Mouse (Mus musculus) midbrain, embryonic 16.5 days (tissue): ENCODE data around the gene Atoh7. TPM values are rescaled to one million over a fixed set of nuclear protein-coding genes. Genes with fewer than 3 reads are reported as not detected.

Experiments used
- ATAC-seq: fragments of 200-750 bp; cut with Nextera tagmentation; 2 replicates; pipeline ENCODE4 v1.8.0; 2017; ENCODE audit warnings: moderate TSS enrichment
- H3K27ac ChIP-seq: fragments of 300-500 bp; sonication (generic); 2 replicates; pipeline ENCODE4 v1.5.1; 2014; ENCODE audit warnings: mild to moderate bottlenecking, low read length, mixed read lengths
- H3K27me3 ChIP-seq: fragments of 300-500 bp; sonication (generic); 2 replicates; pipeline ENCODE4 v1.6.1; 2014; ENCODE audit warnings: low read depth, low read length, mixed read lengths; ENCODE audit not compliant: control insufficient read depth, insufficient read depth
- H3K36me3 ChIP-seq: fragments of 300-500 bp; sonication (generic); 2 replicates; pipeline ENCODE4 v1.6.1; 2014; ENCODE audit warnings: mild to moderate bottlenecking, low read length, moderate library complexity, mixed read lengths; ENCODE audit not compliant: control insufficient read depth, insufficient read depth
- H3K4me1 ChIP-seq: fragments of 300-500 bp; sonication (generic); 2 replicates; pipeline ENCODE4 v1.6.1; 2014; ENCODE audit warnings: mild to moderate bottlenecking, low read length, mixed read lengths; ENCODE audit not compliant: control insufficient read depth, insufficient read depth
- H3K4me2 ChIP-seq: fragments of 300-500 bp; sonication (generic); 2 replicates; pipeline ENCODE4 v1.6.1; 2014; ENCODE audit warnings: mild to moderate bottlenecking, low read length, mixed read lengths
- H3K4me3 ChIP-seq: fragments of 300-500 bp; sonication (generic); 2 replicates; pipeline ENCODE4 v1.5.1; 2014; ENCODE audit warnings: low read depth, mild to moderate bottlenecking, low read length, moderate library complexity, mixed read lengths
- H3K9ac ChIP-seq: fragments of 300-500 bp; sonication (generic); 2 replicates; pipeline ENCODE4 v1.6.1; 2014; ENCODE audit warnings: low read depth, low read length, mixed read lengths
- H3K9me3 ChIP-seq: fragments of 300-500 bp; sonication (generic); replicated peaks from 2 replicates; pipeline ENCODE4 v1.6.1; 2014; ENCODE audit warnings: mild to moderate bottlenecking, low read length, mixed read lengths; ENCODE audit not compliant: control insufficient read depth, poor library complexity, severe bottlenecking
- WGBS: fragments of 180-500 bp; shearing (Covaris S2); extraction: QIAGEN DNeasy Blood & Tissue Kit; methylation state at CpG from one replicate; pipeline ENCODE4 v1.1.7; 2014; 5-methylcytosine and 5-hydroxymethylcytosine counted together
- polyA plus RNA-seq: library from polyadenylated mRNA; unstranded; fragments of >200 nt; fragmentation: Nextera tagmentation; extraction: Ambion mirVana; gene quantifications from 2 replicates; pipeline ENCODE4 v1.2.1, GENCODE M21; 2015

The Atoh7 gene
- polyA plus RNA-seq, 1 experiment from 2014 or later, result 2.3 TPM

DNA sequence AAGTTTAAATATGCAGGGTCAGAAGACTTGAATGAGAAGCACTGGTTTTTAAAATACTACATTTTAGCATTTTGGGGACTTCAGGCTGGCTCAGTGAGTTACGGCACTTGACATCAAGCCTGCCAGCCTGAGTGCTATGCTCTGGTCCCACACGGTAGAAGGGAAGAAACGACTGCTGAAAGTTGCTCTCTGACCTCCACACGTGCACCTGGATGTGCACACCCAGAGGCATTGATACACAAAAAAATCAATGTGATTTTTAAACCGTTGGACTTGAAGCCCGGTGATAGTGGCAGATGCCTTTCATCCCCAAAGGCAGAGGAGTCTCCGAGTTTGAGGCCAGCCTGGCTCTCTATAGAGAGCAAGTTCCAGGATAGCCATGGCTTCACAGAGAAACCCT lies 7.5 kb upstream of the Atoh7 start:
- Histone ChIP-seq H3K27me3 (no peaks in the 10 kb centered on the region), H3K4me3 (no peak overlapping the region), H3K9me3 (no peaks in the 10 kb centered on the region), H3K27ac (no peak overlapping the region), H3K36me3 (no peaks in the 10 kb centered on the region), H3K9ac (no peak overlapping the region), H3K4me1 (peaks cover 10% of the 10 kb centered on the region), H3K4me2 (no peak overlapping the region)
- ATAC-seq, result no peak
- WGBS, result 83% methylated on average over 7 of the region's 7 CpGs

DNA sequence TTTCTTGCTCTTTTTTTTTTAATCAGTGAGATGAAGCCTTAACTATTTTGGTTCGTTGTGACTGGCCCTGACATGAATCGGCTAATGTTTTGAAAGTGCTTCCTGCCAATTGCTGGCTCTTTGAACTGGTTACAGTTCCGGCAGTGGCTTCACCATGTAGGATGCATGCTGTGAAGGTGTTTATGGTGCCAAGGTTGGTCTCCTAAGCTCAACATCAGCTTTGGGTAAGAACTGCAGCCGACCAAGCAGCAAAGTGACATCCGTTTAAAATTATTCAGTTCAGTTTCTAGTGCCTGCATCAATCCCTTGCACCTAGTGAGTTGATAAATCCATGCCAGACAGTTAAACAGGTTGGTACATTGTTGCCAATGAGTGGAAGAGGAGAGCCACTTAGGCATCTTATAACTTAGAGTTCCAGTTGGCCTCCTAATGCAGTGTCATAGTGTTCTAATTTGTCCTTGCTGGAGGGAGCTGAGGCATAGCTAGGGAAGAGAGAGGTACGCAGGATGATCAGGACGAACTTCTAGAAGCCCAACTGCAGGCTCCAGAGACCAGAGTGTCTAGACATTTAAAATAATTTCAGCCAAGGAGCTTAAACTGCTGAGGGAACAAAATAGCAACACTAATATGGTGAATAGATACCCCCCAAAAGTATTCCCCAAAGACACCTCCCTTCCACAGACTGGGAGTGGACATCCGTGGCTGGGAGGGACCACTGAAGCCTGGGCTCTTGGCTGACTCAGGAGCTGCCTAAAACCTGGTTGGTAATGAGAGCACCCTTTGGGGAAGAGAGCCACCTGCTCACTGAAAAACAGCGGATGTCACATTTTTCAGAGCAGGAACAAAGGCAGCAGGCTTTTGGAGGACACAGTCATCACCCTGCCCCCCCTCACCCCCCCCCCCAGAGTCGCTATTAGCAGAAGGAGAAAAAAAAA lies 6.6 kb upstream of the Atoh7 start:
- Histone ChIP-seq H3K4me2 (no peak overlapping the region), H3K36me3 (no peaks in the 10 kb centered on the region), H3K4me3 (no peak overlapping the region), H3K27ac (no peak overlapping the region), H3K4me1 (peaks cover 10% of the 10 kb centered on the region), H3K27me3 (no peaks in the 10 kb centered on the region), H3K9ac (no peak overlapping the region), H3K9me3 (no peaks in the 10 kb centered on the region)
- WGBS, result 71% methylated on average over 9 of the region's 10 CpGs
- ATAC-seq, result no peak

DNA sequence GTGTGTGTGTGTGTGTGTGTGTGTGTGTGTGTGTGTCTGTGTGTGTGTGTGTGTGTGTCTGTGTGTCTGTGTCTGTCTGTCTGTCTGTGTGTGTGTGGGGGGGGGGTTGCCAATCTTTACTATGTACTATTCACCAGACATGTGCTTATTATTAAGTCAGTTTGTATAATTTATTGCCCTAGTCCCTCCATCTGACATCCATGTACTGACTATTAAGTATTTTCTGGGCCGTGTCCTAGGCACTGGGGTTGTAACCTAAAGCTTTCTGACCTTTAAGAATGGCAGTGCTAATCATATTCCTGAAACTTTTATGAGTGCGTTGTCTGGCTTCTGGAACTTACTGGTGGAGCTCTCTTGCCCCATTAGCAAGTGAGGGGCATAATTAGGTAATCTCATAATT lies 2.7 kb upstream of the Atoh7 start:
- no peaks in the 10 kb centered on the region for H3K27me3 ChIP-seq
- 79% methylated on average over 2 of the region's 2 CpGs for WGBS
- no peak overlapping the region for H3K27ac ChIP-seq
- no peak overlapping the region for H3K4me2 ChIP-seq
- H3K4me1 ChIP-seq, result peaks cover 4% of the 10 kb centered on the region
- H3K36me3 ChIP-seq, result no peaks in the 10 kb centered on the region
- no peak overlapping the region for H3K9ac ChIP-seq
- H3K9me3 ChIP-seq, result no peaks in the 10 kb centered on the region
- H3K4me3 ChIP-seq, result no peak overlapping the region
- no peak for ATAC-seq

DNA sequence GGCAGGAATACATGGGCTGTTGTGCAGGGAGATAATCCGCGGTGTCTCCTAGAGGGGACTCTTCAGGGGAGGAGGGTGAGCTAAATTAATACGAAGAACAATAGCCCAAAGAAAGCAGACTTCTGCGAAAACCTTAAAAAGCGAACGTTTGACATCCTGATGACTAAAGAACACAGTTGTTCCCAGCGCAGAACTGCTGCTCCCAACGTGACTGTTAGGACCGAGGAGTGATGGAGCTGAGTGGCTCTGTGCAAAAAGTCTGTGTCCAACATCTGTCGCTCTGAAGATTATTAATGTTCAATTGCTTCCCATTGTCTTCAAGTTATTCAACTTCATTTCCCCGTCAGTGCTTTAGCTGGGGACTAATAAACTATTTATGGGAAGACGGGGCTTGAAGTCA lies 1.3 kb upstream of the Atoh7 start:
- H3K9me3 ChIP-seq, result no peaks in the 10 kb centered on the region
- no peak overlapping the region for H3K4me2 ChIP-seq
- 49% methylated on average over 12 of the region's 12 CpGs for WGBS
- H3K9ac ChIP-seq, result no peak overlapping the region
- H3K27me3 ChIP-seq, result no peaks in the 10 kb centered on the region
- no peaks in the 10 kb centered on the region for H3K36me3 ChIP-seq
- ATAC-seq, result no peak
- H3K4me1 ChIP-seq, result peaks cover 4% of the 10 kb centered on the region
- H3K27ac ChIP-seq, result no peak overlapping the region
- H3K4me3 ChIP-seq, result no peak overlapping the region

DNA sequence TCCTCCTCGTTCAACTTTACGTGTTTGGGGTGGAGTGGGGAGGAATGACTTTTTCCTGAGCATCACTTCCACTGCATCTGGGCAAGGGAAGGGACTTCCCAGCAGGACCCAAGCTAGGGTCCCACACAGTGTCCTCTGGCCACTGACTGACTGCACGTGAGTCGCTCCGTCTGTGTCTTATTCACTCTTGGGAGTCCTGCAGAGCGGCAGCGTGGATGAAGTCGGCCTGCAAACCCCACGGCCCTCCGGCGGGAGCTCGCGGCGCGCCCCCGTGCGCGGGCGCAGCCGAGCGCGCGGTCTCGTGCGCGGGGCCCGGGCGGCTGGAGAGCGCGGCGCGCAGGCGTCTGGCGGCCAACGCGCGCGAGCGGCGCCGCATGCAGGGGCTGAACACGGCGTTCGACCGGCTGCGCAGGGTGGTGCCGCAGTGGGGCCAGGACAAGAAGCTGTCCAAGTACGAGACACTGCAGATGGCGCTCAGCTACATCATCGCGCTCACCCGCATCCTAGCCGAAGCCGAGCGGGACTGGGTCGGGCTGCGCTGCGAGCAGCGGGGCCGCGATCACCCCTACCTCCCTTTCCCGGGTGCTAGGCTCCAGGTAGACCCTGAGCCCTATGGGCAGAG lies 601 bp downstream of the Atoh7 start:
- H3K4me2 ChIP-seq, result peak overlapping the region; percentile 97
- H3K9me3 ChIP-seq, result no peaks in the 10 kb centered on the region
- under 1% methylated on average over 62 of the region's 62 CpGs for WGBS
- H3K9ac ChIP-seq, result peak overlapping the region; percentile 83
- H3K4me1 ChIP-seq, result peaks cover 4% of the 10 kb centered on the region
- peak overlapping the region; percentile 56 for H3K27ac ChIP-seq
- no peaks in the 10 kb centered on the region for H3K27me3 ChIP-seq
- H3K36me3 ChIP-seq, result no peaks in the 10 kb centered on the region
- peak overlapping the region; percentile 68 for H3K4me3 ChIP-seq
- ATAC-seq, result peak; percentile 92

DNA sequence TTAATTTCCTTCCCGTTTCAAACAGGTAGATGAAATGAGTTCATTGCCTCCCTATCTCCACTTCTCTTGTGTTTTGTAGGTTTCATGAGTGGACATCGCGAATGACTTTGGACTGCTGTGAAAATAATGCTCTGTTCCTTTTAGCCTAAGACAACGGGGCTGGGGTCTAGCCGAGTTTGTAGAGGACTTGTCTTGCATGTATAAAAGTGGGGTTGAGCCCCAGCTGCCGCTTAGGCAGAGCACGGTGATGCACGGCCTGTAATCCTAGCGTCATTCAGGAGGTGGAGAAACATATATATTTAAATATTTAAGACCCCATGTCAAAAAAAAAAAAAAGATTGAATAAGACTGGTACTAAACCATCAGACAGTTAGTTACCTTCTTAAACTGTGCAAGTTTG lies 1.2 kb downstream of the Atoh7 start:
- Histone ChIP-seq H3K4me1 (peaks cover 4% of the 10 kb centered on the region), H3K9ac (peak overlapping the region; percentile 83), H3K27ac (peak overlapping the region; percentile 56; the same call in 1 of the 2 replicates), H3K4me2 (peak overlapping the region; percentile 97), H3K9me3 (no peaks in the 10 kb centered on the region), H3K36me3 (no peaks in the 10 kb centered on the region), H3K27me3 (no peaks in the 10 kb centered on the region), H3K4me3 (peak overlapping the region; percentile 68)
- ATAC-seq, result peak; percentile 69; the same call in 1 of the 2 replicates
- WGBS, result 4% methylated on average over 9 of the region's 9 CpGs

DNA sequence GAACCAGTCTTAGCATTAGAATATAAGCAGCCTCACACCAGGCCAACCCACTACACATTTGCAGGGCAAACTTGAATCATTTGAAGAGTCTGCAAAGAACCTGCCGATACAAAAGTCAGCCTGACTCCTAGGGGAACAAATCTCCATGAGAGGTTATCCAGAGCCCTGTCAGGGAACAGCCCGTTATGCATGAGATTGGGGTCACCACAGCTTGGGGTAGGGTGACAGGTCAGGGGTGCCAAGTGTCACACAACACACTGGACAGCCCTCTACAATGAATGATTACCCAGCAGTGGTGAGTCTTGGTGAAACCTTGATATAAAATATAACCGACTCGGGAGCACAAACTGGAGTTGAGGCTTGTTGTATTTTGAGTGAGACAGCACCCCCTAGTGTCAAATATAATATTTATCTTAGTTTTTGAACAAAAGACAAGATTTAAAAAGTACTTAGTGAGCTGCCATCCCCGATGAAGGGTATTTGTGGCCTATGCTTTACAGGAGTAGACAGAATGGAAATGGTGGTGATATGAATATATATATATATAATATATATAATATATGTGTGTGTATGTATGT lies 13.7 kb downstream of the Atoh7 start:
- H3K9me3 ChIP-seq, result no peaks in the 10 kb centered on the region; the same call in 1 of the 2 replicates
- no peak for ATAC-seq
- H3K4me3 ChIP-seq, result no peak overlapping the region
- H3K27me3 ChIP-seq, result no peaks in the 10 kb centered on the region
- H3K27ac ChIP-seq, result no peak overlapping the region
- 40% methylated on average over 5 of the region's 5 CpGs for WGBS
- no peak overlapping the region for H3K9ac ChIP-seq
- no peaks in the 10 kb centered on the region for H3K36me3 ChIP-seq
- no peaks in the 10 kb centered on the region for H3K4me1 ChIP-seq
- H3K4me2 ChIP-seq, result no peak overlapping the region

DNA sequence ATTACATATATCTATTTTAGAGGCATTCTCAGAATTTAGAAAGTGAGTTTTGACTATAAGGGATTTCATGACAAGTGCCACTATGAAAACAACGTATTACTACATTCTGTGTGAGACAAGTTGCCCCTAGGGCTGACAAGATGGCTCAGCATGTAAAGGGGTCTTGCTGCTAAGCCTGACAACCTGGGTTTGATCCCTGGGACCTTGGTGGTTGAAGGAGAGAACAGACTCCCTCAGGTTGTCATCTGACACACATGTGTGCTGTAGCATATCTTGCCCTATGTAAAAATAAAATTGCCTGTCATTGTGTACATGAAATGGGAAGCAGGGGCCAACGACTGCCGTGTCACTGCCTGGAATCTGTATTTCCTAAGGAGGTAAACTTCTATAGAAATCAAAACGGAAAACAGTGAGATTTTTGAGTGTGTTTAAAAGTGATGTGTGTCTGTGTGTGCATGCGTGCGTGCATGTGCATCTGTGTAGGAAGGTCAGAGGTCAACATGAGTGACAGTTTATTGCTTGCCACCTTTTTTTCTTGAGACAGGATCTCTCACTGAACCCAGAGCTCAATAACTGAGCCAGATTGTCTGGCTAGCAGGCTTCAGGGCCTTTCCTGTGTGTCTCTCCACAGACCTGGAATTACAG lies 14.4 kb downstream of the Atoh7 start:
- no peaks in the 10 kb centered on the region for H3K36me3 ChIP-seq
- ATAC-seq, result no peak
- no peak overlapping the region for H3K9ac ChIP-seq
- WGBS, result 82% methylated on average over 6 of the region's 6 CpGs
- H3K9me3 ChIP-seq, result no peaks in the 10 kb centered on the region; the same call in 1 of the 2 replicates
- no peak overlapping the region for H3K4me2 ChIP-seq
- H3K4me3 ChIP-seq, result no peak overlapping the region
- no peaks in the 10 kb centered on the region for H3K4me1 ChIP-seq
- no peaks in the 10 kb centered on the region for H3K27me3 ChIP-seq
- H3K27ac ChIP-seq, result no peak overlapping the region
